Mouse (Mus musculus) layer of hippocampus, adult 8-10 months (tissue): ENCODE measurements around the gene Iars2. TPM values are rescaled to one million over a fixed set of nuclear protein-coding genes. Genes with fewer than 3 reads are reported as not detected.

Experiments used
- DNase-seq, 2 experiments: peaks; one replicate each; pipeline ENCODE4 v3.0.0; 2022; ENCODE audit warnings: low spot score in 2 of 2
- total RNA-seq, 4 experiments: library from RNA; stranded (reverse); gene quantifications; 2 replicates each; pipeline ENCODE4 v1.2.4; 2022

Gene Iars2
- total RNA-seq: 10 to 100 TPM; 34.1 to 35.7 (median 35.0) TPM

DNA sequence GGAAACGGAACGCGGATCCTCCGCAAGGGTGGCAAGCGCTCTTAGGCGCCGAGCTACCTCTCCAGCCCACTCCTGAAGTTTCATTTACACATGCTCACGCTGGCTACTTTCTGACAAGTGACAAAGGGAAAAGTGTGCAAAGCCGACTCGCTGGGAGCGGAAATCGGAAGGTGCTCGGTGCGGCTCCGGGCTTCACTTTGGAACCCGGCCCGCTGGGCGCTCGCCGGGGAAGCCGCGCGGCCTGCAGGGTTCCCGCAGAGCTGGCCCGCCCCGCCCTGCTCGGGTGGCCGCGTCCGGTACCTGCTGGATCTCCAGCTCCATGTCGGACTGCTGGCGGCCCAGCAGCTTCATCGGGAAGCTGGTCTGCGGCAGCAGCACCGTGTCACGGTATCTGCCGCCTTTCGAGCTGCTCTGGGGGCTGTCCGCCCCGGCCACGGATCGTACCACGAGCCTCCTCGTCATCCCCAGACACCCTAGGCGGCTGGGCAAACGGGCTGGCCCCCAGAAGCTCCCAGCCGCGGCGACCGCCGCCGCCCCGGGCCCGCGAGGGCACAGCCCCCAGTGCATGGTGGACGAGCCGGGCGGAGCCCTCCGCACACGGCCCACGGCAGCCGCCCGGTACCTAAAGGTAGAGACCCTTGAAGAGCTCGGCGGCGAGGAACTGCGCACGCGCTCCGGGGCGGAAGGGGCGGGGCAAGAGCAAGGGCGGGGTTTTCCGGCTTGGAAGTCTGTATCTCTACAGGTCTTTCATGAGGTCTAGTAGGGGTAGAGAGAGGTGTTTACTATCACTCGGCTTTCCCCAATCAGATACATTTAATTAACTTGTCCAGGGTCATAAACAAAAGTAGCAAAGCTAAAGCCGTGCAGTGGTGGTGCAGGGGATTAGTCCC is at the start of gene Iars2:
Gene Iars2, minus strand, starts transcription at position 676 of the 890 bp plus-strand sequence.
- peak; percentile 83 to 86 for DNase-seq

DNA sequence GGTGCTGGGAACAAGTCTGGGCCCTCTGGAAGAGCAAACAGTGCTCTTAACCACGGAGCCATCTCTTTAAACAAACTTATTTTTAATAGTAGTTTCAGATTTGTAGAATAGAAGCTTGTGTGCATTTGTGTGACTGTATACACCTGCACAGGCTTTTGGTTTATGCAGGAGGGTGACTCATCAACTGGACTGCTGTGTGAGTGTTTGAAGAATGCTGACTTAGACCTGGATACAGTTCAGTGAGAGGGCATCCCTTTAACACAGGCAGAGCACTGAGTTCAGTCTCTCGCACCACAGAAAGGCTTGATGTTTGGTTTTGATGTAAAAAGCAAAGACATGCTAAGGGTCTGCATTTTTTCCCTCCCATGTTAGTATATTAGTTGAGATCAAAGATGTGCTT is 48.2 kb upstream of the Iars2 start:
- DNase-seq: no peak

- peak in 1 of 2 experiments; percentile 20 for DNase-seq
Measured at GRCm38 (mm10) chr1:185376390-185376789, 47.2 kb upstream of the Iars2 start.

DNA sequence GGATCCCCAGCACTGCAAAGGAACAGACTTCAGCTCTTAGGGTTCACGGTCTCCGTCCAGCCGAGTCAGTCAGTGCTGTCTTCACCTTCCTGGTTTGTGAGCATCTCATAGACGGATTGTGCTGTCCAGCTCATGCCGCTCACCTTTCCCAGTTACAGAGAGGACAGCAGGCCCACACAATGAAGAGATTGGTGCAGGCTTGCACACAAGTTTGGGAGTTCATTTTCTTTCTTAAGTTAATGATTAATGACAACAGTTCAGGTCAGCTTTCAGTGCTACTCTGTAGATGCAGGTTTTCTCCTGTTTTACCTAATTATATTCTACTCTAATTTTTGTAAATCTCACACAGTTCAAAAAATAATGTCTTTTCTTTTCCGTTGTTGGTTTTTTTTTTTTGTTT is 40.8 kb upstream of the Iars2 start:
- DNase-seq: no peak

DNA sequence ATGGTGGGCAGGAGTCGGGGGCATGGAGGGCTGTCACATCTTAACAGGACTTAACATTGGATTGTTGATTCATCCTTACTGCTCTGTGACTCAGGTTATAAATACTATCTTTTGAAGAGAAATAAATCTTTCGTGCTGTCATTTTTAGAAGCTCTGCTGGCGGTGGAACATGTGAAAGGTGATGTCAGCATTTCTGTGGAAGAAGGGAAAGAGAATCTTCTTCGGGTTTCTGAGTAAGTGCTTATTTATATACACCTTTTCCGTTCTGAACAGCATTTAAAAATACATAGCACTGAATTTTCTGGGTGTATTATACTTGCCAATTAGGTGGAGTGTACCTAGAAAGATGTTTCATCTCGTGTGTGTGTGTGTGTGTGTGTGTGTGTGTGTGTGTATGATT is 38.2 kb upstream of the Iars2 start:
- no peak for DNase-seq

DNA sequence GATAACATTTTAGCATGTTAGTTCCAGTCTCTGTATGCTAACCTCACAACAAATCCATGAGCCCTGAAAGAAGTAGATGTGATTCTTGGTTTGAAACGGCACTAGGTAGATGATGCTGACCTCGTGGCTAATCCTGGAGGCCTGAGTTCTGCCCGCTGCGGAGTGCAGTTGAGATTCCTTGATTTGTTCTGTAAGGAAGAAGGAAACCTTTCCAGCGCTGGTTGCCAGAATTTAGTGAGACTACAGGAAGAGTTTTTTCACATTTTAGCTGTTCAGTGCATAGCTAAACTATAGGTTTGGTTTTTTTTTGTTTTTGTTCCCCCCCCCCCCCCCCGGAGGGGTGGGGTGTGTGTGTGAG is 35.0 kb upstream of the Iars2 start:
- no peak for DNase-seq

GRCm38 (mm10) chr1:185363526-185364182 is 34.5 kb upstream of the Iars2 start:
- peak; percentile 38 to 39 for DNase-seq

DNA sequence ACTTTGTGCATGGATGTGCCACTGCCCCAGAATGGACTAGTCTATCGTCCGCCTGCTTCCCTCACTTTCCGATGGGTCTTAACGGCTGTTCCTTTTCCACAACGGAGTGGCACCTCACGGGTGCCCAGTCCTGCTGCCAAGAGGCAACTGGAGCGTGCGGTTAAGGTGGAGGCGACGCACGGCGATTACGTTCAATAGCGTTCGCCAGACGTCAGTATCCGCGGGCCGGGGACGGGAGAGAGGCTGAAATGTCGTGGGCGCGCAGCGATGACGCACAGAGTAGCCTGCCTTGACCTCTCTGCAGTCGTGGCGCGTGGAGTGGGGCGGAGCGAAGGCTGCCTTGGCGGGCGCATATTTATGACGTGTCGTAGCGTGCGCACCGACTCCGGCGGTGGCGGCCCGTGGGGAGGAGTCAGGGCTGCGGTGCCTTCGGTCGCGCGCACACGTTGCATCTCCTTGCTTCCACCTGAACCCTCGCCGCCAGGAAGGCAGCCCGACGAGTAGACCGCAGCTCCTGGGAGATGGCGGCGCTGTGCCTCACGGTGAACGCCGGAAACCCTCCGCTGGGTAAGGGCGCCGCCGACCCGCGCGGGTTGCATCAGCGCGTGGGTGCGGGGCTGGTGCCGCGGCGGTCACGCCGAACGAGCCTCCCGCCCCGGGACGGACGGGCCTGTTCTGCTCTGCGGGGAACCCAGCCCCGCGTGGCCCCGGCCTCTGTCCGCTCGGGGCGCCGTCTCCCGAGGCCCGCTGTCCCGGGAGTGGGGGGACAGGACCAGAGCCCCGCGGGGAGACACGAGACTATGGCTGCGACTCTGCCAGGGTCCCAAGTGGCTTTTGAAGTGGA is 33.7 kb upstream of the Iars2 start, which contains the start of gene Eprs:
Gene Eprs, plus strand, starts transcription at position 368 of the 844 bp plus-strand sequence.
- DNase-seq: peak; percentile 99

DNA sequence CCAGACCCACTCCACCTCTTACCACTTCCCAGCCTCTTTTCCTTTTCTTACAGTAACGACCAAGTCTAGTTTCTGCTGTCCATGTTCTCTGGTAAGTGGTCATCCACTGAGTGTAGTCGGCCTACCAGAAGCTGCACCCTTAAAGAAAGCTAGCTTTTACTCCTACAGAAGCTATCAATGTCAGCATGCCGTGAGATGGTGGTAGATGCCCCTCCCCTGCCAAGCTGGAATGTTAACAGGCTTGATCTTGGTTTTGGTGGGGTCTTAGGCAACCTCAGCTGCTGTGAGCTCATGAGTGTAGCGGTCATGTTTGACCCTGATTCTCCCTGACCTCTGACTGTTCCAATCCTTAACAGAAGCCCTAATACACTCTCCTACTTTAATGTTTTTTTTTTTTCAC is 29.0 kb upstream of the Iars2 start:
- no peak for DNase-seq

DNA sequence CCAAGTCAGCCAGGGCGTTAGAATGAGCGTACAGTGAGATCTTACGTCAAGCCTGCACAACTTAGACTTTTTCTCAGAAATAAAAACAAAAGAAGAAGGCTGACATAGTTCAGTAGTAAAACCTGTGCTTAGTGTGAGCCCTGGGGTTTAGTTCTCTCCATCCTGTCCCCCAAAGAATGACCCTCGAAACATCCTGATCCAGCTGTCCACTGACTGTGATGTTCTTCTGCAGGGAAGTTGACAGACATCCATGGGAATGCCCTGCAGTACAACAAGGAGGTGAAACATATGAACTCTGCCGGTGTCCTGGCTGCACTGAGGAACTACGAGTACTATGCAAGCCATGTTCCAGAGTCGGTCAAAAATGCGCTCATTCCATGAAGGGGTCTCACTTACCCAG is 27.1 kb upstream of the Iars2 start:
- DNase-seq: no peak

DNA sequence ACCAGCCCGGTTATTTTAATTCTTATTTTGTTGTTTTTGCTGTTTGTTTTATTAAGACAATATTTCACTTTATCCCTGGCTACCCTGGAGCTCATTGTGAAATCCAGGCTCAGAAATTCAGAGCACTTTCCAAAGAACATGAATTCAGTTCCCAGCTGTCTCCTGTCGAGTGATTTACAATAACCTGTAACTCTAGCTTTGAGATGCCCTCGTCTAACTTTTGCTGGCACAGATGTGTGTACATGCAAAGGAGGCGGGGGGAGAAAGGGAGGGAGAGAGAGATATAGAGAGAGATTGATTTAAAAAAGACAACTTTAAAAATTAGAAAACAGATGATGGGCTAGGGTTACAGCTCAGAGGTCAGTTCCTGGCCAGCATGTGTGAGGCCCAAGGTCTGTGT is 25.5 kb upstream of the Iars2 start:
- DNase-seq: no peak

GRCm38 (mm10) chr1:185353351-185353750 is 24.2 kb upstream of the Iars2 start:
- no peak for DNase-seq

DNA sequence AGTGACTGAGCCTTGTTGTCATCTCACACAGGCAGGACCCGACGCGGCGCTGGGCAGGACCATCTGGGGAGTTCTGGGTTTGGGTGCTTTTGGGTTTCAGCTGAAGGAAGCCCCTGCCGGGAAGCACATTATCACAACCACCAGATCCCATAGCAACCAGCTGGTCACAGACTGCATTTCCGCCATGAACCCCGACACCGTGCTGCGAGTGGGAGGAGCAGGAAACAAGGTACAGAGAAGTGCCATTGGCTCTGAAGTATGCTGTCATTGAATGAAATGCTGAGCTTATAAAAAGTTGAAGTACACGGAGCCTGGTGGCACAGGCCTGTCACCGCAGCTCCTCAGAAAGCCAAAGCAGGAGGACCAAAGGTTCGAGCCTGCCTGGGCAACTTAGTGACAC is 23.0 kb upstream of the Iars2 start:
- DNase-seq: no peak

DNA sequence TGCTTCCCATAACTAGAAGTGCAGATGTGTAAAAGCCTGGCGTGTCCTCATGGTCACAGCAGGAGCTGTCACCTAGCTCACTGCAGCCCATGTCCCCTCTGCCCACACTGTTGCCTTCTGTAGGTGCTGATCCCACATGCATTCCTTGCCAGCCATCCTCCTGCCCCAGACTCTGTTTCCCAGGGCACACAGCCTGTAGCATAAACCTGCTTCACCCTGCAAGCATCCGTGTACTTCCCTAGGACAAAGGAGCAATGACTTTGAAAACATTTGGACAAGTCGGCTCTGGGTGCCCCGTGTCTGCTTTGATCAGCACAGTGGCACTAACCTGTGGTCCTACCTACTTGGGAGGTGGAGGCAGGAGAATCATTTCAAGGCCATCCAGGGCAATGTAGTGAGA is 21.4 kb upstream of the Iars2 start:
- DNase-seq: no peak

DNA sequence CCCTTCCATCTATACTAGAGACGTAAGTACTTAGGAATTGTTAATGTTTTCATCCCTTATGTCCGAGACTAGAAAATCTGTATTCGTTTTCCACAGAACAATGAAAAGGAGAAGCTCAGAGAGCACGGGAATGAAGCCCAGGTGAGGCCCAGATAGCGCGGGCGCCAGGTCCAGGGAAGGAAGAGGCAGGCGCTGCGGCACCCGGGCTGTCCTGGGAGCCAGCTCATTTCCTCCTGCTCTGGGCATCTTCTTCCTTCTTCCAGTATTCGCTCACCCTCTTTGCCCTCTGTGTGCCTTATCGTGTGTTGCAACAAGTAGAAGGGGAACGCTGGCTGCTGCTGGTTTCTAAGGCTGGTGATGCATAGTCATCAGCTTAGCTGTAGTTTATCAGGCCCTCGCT is 20.5 kb upstream of the Iars2 start:
- DNase-seq: no peak

- no peak for DNase-seq
Measured at GRCm38 (mm10) chr1:185346188-185346587, 17.0 kb upstream of the Iars2 start.

DNA sequence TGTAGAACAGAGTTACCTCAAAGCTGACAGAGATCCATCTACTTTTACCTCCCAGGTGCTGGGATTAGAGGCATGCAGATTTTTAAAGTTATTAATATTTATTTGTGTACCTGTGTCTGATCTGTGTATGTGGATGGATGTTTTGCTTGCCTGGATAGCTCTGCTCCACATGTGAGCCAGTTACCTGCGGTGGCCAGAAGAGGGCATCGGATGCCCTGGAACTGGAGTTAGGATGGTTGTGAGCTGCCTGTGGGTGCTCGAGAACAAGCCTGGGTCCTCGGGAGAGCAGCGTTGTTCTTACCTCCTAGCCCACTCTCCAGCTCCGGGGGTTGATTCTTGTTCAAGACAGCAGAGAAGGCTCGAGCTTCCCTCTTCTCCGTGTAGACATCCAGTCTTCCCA is 14.2 kb upstream of the Iars2 start:
- no peak for DNase-seq

- DNase-seq: peak in 1 of 2 experiments; percentile 43
Measured at GRCm38 (mm10) chr1:185342441-185342840, 13.2 kb upstream of the Iars2 start.

DNA sequence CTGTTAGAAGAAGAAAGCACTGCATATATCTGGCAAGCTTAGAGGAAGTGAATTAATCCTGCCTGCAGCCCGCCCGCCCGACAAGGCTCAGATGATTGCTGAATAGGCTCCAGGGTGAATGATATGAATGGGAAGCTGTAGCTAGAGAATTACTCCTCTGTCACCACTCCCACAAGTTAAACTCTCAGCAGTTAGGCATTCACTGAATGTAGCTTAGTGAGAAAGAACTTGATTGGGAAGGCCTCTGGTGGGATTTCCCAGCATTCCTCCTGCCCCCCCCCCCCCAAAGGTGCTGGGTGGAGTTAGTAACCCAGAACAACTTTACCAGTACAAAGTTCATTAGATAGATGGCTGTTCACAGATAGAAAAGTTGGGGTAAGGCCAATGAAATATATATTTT is 7.3 kb upstream of the Iars2 start:
- DNase-seq: no peak

GRCm38 (mm10) chr1:185335231-185335765 is 6.1 kb upstream of the Iars2 start:
- DNase-seq: no peak

DNA sequence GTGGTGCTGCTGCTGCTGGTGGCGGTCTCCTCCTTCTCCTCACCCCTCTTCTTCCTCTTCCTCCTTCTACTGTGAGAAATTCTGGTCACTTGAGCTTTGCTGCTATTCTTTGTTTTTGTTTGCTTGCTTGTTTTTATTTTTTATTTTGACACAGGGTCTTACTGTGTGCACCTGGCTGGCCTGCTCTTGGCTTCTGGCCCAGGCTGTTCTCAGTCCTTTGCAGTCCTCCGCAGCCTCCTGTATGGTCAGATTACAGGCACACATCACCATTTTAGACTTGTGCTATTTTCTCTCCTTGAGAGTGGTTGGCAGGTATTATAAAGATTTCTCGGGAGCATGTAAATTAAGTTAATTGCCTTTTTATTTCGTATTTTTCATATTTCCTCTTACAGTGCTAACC is 4.9 kb upstream of the Iars2 start:
- DNase-seq: no peak

- DNase-seq: no peak
Measured at GRCm38 (mm10) chr1:185333651-185334050, 4.5 kb upstream of the Iars2 start.
